Mouse (Mus musculus) gastrocnemius, adult 18-20 months (tissue): ENCODE data around the gene Ahnak. TPM values are rescaled to one million over a fixed set of nuclear protein-coding genes. Genes with fewer than 3 reads are reported as not detected.
"Not testable (repeated sequence)": the region's sequence is repeated elsewhere in the genome, so short reads cannot be mapped to it uniquely, and the experiment has no call there.

Source experiments
- DNase-seq: peaks from one replicate; pipeline ENCODE4 v3.0.0; 2021; ENCODE audit warnings: low spot score
- total RNA-seq, 2 experiments: library from RNA; stranded (reverse); gene quantifications; 2 replicates each; pipeline ENCODE4 v1.2.3; 2021

Gene Ahnak
- total RNA-seq, 2 experiments from 2014 or later = 199 to 202 TPM

DNA sequence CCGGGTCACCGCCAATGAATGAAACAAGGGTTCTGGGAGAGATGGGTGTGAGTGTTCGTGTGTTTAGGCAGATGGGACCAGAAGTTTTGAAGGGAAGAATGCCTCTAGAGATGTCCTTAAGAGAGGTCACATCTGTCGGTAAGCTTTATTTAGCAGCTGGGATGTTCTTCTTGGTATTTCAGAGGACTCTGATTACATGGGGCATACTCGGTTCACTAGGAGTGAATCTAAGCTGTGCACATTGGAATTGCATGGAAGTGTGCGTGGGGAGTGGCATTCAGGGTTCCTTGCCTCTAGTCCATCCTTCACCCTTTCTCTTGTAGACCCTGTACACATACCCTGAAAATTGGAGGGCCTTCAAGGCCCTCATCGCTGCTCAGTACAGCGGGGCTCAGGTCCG, 21.2 kb upstream of the Ahnak start:
- no peak for DNase-seq

DNA sequence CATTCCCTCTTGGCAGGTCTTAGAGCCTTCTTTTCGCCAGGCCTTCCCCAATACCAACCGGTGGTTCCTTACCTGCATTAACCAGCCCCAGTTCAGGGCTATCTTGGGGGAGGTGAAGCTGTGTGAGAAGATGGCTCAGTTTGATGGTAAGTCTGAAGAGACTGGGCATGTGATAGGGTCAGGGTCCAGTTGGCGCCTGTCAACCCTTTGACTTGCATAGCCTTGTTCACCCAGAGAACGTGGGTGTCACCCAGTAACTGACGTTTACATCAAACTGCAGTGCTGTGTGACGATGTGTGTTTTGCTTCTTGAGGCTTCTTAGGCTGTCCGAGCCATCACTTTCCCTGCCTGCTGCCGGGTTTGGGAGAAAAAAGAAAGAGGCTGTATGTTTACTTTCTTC, 16.6 kb upstream of the Ahnak start:
- DNase-seq = not testable (repeated sequence)

DNA sequence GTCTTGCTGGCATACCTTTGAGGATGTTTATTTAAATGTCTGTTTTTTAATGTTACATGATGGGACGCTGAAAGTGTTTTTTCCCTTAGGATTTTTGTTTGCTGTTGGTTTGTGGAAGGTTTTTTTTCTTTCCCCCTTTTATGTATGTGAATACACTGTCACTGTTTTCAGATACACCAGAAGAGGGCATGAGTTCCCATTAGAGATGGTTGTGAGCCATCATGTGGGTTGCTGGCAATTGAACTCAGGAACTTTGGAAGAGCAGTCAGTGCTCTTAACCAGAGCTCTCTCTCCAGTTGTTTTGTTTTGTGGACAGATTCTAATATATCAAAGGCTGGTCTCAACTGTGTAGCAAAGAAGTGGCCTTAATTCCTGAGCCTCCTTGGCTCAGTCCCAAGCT, 14.4 kb upstream of the Ahnak start:
- DNase-seq = no peak

DNA sequence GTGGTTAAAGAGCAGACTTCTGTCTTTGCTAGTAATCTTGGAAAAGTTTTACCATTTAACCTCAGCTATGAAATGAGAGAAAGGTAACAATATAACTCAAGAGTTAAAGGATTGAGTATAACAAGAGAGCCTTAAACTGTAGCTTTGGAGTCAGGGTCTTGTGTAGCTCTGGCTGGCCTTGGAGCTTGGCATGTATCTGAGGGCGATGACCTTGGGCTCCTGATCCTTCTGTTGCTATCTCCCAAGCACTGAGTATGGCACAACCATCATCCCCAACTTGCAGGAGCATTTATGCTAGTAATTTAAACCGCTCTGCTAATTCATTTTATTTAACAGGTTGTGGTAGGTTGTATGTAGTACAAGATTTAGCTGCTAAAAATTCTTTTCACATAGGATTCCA, 13.6 kb upstream of the Ahnak start:
- DNase-seq = no peak

DNA sequence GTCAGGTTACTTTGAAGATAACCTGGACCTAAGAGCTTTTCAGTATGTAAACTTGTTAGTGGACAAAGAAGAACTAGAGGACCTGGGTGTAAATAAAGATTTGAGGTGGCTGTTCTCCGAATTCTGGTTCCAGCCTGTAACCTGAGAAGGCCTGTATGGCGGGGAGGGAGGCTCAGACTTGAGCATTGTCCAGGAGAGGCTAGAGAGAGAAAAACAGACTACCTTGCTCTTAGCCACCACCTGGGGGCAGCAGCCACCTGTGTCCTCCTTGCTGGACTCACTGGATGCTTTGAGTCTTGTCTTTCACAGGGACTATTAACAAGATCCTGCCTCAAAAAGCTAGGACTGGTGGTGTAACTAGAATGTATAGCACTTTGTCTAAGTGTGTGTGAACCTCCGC, 12.5 kb upstream of the Ahnak start:
- peak; percentile 75 for DNase-seq

DNA sequence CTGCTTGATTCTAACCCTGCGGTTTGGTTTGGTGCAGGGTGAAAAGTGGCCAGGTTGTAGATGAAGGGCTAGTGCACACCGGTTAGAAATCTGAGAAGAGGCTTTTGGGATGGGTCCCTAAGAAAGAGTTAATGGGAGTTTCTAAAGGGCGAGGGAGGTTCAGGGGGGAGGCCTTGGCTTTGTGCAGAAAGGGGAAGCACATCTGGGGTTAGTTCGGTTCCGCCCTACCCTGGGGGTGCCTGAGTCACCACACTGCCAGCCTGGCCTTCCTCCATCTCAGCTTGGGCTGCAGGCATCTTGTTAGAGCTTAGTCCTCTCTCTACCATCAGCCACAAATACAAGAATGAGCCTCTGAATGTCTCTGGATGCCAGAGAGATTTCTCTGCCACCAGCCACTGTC, 8.3 kb upstream of the Ahnak start:
- DNase-seq = no peak

DNA sequence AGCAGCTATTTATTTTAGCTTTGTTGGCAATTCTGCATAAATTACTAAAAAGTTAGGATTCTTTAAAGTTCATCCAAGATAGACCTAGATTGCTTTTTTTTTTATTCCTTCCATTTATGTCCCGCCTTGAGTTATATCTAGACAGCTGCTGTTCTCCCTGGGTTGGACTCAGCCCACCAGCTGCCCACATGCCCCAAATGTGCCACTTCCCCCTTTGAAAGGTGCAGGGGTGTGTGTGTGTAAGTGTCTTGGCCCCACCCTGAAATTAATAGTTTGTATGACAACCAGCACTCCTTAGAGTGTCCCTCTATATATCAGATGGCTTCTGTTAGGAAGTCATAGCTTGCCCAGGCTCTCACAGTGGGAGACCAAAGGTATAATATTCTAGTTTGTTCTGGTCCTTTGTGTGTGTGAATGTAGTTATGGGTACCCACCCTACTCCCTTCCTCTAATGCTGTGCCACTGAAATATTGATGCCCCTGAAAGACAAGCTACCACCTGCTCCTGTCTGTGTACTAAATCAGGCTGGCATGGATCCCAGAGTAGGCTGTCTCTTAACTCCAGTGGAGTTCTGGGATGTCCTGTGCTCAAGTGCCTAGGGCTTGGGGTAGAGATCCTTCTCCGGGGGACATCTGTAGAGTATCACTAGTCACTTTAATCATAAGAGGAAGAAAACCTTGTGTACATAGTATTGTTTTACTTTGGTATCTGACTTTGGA, 7.5 kb upstream of the Ahnak start:
- DNase-seq = peak; percentile 81

DNA sequence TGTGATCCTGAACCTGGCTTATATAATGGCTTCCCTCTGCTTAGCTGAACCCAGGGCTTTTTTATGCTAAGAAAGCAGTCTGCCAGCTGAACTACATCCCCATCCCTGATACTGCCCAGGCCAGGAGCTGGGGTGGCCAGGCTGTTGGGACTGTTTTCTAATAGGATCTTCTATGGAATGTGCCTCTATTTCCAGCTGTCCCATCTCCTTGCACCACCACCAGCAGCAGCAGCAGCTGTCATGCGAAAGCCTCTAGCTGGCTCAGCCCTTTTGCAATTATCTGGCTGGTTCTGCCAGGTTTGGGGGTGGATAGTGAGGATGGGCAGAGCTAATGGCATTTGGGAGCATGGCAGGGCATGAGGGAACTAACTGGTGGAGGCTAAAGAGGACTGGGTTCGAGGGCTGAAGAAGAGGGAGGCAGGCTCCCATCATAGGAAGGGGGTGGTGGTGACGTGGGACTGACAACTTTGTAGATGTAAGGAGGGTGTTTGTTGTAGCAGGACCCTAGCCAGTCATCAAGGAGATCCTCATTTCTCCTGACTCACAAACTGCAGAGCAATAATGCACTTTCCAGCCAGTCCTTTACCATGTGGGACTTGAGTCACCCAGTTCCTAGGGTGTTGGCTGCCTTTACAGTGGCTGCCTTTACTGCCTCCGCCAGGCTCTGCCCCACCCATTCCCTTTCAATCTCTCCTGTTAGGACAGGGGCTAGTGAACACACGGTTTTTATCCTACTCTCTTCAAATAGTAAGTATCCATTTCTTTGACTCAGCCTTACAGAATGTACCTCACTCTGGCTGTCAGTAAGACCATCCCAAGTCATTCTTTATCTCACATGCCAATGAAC, 6.6 kb upstream of the Ahnak start:
- no peak for DNase-seq

DNA sequence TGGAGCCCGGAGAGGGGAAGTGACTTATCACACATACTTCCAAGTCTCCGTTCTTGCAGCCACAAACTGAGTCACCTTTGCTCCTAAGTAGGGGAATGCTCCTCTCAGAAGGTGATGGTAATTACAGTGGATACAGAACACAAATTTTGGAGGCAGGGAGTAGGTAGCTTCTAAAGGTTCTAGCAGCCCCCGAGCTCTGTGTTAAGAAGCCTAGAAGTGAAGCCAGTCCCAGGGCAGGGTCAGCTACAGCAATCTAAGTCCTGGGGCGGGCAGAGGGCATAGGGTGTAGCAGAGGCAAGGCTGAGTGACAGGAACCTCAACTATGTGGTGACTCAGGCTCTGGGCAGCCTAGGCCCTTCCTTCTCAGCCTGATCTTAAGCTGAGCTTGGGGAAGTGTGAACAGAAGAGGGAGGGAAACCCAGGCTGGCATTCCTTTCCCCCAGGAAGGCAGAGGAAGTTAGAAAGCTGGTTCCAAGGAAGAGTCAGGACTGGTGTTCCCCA, 5.9 kb upstream of the Ahnak start:
- DNase-seq = peak; percentile 60

DNA sequence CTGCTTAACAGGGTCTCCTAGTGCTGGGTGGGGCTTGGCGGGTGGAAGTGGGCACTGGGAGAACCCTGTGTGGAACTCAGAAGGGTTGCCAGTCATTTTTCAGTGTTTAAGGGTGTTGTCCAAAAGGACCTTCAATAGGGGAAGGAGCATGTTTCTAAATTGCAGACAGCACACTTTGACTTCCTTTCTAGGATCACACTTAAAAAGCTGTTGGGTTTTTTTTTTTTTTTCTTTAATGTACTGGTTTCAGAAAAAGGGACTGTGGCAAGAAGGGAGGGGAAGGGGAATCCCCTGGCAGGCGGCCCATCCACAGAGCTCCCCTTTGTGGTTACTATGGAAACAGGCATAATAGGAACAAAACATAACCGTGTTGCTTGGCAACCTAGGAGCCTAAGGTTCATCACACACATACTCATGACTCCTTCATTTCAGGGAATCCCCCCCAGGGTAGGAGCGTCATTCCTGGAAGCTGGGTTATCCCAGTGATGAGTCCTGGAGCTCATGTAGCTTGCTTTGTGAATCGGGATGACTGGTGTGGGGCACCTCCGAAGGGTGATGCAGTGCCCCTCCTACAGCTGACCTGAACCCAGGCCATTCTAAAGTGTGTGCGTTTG, 4.7 kb upstream of the Ahnak start:
- peak; percentile 77 for DNase-seq

DNA sequence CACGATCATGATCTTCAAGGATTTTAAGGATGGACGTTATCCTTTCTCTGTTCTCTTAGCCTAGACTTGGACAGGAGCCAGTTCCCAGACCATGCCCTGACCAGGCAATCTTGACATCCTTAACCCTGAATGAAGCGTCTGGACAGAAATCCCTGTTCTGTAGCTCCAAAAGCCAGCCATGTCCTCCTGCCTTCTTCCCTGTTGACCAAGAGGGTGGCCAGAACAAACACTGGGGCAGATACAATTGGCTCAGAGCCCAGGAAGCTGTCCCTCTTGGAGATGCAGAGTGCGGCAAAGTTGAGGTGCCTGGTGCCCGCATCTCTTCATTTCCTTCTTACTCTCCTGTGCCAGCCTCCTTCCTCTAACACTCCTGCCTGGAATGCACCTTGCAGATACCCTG, 3.2 kb upstream of the Ahnak start:
- no peak for DNase-seq

DNA sequence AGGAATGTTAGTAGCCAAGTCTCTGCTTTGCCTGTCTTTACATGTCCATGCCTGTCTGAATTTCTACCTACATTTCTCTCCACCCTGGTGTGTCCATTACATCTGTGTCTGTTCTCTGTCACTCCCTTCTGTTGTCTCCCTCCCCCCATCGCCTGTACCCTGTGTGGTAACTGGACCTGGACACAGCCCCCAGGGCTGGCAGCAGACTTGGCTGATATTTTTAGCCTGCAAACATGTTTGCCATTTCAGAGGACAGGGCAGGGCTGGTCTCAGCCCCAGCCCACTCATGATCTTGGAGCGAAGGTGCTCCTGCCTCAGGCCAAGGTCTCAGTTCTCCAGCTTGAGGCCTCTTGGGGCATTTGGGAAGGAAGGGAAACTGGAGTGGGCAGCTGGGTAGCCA, 1.3 kb upstream of the Ahnak start:
- DNase-seq = peak; percentile 88

DNA sequence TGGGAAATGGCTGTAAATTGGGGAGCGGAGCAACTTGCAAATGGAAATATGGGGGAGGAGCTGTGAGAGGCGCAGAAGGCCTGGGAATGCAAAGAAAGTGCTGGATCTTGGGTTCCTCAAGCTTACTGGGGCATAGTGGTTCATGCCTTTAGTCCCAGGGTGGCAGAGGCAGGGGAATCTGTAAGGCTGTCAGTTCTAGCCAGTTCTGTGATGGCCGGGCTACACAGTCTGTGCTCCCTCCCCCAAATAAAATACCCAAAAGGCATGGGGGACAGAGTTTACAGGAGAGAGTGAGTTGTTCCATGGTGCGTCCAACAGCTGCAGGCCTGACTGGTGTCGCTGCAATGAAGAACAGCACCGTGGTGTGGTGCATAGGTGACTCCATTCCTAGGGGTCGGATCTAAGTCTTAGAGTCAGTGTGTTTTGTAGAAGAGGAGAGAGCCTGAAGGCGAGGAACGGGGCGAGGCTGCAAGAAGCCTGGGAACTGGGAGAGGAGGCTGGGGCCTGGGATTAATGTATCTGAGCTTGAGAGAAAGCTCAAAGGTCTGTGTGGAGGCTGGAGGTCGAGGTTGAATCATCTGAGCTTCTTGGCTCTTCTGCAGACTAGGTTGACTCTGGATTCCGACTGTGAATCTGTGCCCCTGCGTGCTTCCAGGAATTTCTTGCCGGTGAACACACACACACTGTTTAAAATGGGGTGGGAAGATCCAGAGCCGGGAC, 578 bp upstream of the Ahnak start:
- DNase-seq = no peak

DNA sequence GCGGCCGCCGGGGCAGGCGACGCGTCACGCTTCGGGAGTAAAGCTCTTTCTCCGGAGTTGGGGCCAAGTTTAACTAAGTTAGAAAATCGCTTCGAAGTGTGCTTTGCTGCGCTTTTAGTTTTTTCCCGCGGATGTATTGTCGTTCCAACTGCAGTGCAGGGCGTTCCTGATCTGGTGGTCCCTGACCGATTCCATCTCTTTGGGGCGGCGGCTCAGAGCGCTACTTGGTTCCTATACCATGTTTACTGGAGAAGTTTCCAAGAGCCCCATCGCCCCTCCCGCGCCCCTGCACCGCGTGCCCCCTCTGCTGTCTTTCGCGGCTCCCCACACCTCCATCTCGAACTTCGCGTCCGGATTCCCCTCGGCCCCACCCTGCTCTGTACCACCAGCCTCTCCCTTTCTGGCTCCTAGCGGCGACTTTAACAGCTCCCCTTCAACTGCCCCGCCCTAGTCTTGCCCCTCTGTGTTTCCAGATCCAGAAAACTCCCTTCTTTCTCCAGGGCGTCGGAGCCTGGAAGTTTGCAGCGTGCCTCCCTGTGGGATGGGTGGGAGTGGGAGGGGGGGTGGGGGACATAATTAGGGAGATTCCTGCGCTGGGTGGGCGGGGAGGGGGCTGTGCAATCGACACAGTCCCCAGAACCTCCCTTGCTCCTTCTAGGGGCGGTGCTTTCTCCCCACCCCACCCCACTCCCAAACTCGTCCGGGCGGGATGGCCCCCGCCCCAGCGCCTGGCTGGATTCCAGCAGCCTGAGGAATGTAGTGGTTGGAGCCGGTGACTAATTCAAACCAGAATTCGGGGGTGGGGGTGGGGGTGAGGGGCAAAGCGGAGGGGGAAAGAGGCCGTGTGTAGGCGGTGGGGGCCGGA, 715 bp downstream of the Ahnak start:
- DNase-seq = peak; percentile 92

DNA sequence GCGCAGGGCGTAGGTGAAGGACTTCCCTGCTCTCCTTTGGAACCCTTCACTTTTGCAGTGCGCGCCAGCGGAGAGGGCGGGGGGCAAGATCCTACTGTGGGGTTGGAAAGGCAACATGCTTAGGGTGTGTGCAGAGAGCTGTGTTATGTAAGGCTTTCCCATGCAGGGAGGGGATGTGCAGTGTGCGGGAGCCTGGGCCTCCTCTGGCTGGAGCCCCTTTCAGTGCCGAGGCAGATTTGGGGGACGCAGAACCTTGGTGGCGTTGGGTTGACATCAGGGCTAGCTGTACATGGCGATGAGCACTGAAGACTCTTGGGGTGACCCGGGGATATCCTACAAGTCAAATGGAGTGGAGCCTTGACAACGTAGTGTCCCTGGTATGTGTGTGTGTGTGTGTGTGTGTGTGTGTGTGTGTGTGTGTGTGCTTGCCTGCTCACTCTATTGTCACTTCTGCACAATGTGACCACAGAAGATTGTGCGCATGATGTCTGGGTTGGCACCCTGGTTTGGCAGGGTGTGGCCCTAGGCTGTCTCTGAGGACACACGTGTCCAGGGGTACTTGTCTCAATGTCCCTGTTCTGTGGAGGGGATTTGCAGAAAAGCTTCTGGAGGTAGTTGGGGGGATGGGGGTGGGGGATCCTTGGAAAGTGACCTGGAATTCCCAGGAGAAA, 1.5 kb downstream of the Ahnak start:
- no peak for DNase-seq

DNA sequence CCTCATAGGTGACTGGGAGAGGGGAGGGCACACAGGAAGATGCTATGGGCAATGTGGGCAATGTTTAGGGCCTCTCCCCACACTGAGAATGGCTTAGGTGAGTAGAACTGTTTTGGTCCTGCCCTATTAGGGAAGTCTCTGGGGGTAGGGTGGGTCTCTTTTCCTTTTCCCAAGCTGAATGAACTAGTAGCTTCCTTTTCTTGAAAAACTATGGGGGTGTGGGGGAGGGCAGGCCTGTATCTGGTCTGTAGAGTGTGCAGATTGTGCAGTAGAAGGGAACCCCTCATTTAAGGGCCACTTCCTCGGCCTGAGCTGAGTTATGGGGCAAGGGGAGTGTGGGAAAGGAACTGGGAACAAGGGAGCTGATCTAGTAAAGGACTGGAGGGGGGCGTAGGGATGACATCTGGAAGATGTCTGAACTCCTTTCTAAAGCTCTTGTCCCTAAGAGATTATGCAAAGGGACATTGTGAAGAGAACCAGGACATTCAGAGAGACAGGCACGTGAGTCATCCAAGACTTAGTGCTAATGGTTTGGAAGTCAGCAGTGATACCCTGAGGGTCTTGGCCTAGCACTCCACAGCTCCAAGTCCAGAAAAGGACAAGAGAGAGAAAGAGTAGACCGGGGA, 2.3 kb downstream of the Ahnak start:
- no peak for DNase-seq

DNA sequence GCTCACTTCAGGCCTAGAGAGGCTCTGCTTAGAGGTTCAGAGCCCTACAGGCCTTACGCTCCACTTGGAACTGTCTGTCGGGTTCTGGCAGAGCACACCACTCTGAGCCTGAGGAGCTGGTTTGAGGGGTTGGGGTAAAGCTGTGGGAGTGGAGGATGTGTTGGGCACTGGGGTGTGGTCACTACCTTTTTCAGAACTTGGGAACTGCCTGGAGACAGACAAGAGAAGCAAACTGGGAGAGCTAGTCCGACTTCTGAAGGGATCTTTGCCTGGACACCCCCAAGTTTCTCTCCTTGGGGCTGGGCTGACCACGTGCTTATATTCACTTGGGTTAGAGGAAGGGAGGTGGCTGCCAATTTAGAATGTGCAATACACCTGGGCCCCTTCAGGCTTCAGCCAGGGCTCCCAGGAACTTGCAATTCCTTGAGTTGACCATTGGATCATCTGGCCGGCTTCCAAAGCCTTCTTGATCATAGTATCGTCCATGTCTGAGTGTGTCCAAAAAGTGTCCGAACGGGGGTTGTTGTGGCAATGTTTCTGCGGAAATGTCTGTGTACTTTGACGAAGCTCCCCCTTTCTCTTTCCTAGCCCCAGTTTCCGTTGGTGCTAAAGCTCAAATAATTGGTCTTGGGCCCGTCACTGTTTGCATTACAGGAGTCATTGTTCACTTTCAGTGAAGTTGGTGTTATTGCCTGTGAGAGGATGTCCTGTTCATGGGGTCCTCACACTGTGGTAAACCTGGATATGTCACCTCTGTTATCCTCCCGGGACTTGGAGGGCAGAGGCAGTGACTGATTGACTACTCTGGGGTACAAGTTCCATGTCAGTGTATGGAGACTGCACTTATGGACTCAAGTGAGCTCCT, 3.0 kb downstream of the Ahnak start:
- peak; percentile 55 for DNase-seq

DNA sequence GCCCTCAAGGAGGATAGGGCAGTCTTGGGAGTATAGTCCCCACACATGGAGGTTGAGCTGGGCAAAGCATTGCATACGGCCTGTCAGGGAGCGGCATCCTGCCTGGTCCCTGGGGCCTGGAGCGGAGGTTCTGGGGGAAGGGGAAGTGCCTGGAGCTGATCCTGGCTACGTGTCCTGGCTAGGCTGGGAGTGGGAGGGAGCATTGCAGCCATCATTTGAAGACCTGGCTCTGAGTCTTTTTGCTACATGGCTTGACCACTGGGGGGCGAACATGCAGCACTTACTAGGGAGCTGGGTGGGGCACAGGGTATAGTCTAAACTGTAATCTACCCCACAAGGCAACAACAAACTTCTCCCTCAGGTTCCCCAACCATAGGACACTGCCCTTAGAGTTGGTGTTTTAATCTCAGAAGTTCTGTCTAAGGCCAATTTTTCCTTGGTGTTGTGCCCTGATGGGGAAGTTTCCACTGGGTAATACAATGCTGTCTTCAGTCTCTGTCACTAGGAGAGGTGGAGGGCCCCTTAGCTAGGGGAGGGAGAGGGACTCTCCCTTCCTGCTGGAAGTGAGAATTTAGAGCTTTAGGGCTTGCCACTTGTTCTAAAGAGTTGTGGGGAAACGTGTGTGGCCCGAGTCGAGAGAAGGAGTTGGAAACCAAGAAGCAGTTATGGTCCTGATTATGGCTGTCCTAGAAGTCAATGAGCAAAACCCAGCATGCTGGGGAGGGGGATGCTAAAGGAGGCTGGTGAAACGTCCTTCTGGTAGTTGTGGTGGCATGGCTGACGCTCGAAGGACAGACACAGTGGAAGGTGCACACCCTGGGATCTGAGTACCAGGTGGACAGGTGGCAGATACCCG, 3.9 kb downstream of the Ahnak start:
- peak; percentile 94 for DNase-seq
